Mouse (Mus musculus) hindbrain, embryonic 16.5 days (tissue): ENCODE measurements around the gene Nek6. TPM values are rescaled to one million over a fixed set of nuclear protein-coding genes. Genes with fewer than 3 reads are reported as not detected.
A peak's percentile ranks its signal among the peaks of the same experiment; 100 is the strongest.

Source experiments
- ATAC-seq: fragments of 200-750 bp; cut with Nextera tagmentation; 2 replicates; pipeline ENCODE4 v1.8.0; 2017; ENCODE audit warnings: moderate TSS enrichment, moderate library complexity
- H3K27ac ChIP-seq: fragments of 300-500 bp; sonication (generic); 2 replicates; pipeline ENCODE4 v1.5.1; 2014; ENCODE audit warnings: low read depth, mild to moderate bottlenecking, control low read depth, low read length, moderate library complexity
- H3K27me3 ChIP-seq: fragments of 300-500 bp; sonication (generic); replicated peaks from 2 replicates; pipeline ENCODE4 v1.6.1; 2014; ENCODE audit warnings: low read length; ENCODE audit not compliant: control insufficient read depth, insufficient read depth
- H3K36me3 ChIP-seq: fragments of 300-500 bp; sonication (generic); 2 replicates; pipeline ENCODE4 v1.6.1; 2014; ENCODE audit warnings: mild to moderate bottlenecking, low read length, moderate library complexity, mixed read lengths; ENCODE audit not compliant: control insufficient read depth, insufficient read depth
- H3K4me1 ChIP-seq: fragments of 300-500 bp; sonication (generic); 2 replicates; pipeline ENCODE4 v1.6.1; 2014; ENCODE audit warnings: low read depth, low read length; ENCODE audit not compliant: control insufficient read depth, insufficient read depth
- H3K4me2 ChIP-seq: fragments of 300-500 bp; sonication (generic); 2 replicates; pipeline ENCODE4 v1.6.1; 2014; ENCODE audit warnings: mild to moderate bottlenecking, low read length, control low read depth, moderate library complexity
- H3K4me3 ChIP-seq: fragments of 300-500 bp; sonication (generic); 2 replicates; pipeline ENCODE4 v1.5.1; 2014; ENCODE audit warnings: mild to moderate bottlenecking, low read length, control low read depth, moderate library complexity
- H3K9ac ChIP-seq: fragments of 300-500 bp; sonication (generic); 2 replicates; pipeline ENCODE4 v1.6.1; 2014; ENCODE audit warnings: low read depth, mild to moderate bottlenecking, control low read depth, low read length, moderate library complexity
- H3K9me3 ChIP-seq: fragments of 300-500 bp; sonication (generic); 2 replicates; pipeline ENCODE4 v1.6.1; 2014; ENCODE audit warnings: mild to moderate bottlenecking, low read length, moderate library complexity; ENCODE audit not compliant: control insufficient read depth
- WGBS: fragments of 180-500 bp; shearing (Covaris S2); extraction: QIAGEN DNeasy Blood & Tissue Kit; methylation state at CpG from one replicate; pipeline ENCODE4 v1.1.7; 2014; 5-methylcytosine and 5-hydroxymethylcytosine counted together
- polyA plus RNA-seq: library from polyadenylated mRNA; unstranded; fragments of >200 nt; fragmentation: Nextera tagmentation; extraction: Ambion mirVana; gene quantifications from 2 replicates; pipeline ENCODE4 v1.2.1, GENCODE M21; 2015

The Nek6 gene
- polyA plus RNA-seq, 1 experiment from 2014 or later = 65.4 TPM

DNA sequence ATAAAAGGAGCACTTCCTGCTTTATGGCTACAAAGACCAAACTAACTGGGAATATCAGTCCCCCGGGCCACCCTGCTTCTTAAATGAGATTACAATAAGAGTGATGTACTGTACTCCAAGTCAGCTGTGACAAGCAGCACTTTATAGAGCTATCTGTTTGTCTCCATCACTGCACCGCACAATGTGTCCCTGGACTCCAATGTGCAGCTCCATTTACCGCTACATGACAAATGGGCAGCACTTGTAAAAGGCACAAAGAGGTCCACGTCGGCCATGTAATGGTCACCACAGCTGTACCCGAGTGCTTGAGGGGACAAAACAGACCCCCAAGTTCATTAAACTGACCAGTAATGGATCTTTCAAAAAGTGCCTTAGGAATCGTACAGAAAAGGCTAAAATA is 83.4 kb downstream of the Nek6 start:
- Histone ChIP-seq H3K9me3 (no peaks in the 10 kb centered on the region), H3K27me3 (no peaks in the 10 kb centered on the region), H3K4me1 (peaks cover 9% of the 10 kb centered on the region), H3K4me3 (no peak overlapping the region), H3K27ac (no peak overlapping the region), H3K9ac (no peak overlapping the region), H3K4me2 (no peak overlapping the region), H3K36me3 (peaks cover 3% of the 10 kb centered on the region)
- ATAC-seq = 0 out of 2 replicates have a peak, but pooled peaks have one; percentile 14
- WGBS = 56% methylated on average over 7 of the region's 7 CpGs

DNA sequence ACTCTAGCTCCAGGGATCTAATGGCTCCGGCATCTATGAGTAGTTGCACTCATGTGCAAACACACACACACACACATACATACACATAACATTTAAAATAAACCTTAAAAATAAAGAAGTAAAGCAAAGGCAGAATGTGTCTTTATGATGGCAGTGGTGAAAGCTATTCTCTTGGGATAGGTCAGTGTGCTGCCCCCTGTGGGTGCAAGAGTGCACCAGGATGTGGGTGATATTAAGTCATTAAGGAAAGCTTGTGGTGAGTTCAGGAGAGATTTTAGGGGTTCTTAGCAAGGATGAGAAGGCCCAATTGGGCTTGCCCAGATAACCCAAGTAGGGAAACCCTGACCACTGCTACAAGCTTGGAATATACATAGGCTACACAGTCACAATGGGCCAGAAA is 86.5 kb downstream of the Nek6 start:
- no peaks in the 10 kb centered on the region for H3K9me3 ChIP-seq
- H3K27ac ChIP-seq = no peak overlapping the region
- WGBS = 100% methylated on average over 1 of the region's 1 CpGs
- H3K9ac ChIP-seq = no peak overlapping the region
- H3K4me3 ChIP-seq = no peak overlapping the region
- H3K36me3 ChIP-seq = no peaks in the 10 kb centered on the region
- no peak overlapping the region for H3K4me2 ChIP-seq
- H3K4me1 ChIP-seq = no peaks in the 10 kb centered on the region; the same call in 1 of the 2 replicates
- ATAC-seq = no peak
- no peaks in the 10 kb centered on the region for H3K27me3 ChIP-seq

DNA sequence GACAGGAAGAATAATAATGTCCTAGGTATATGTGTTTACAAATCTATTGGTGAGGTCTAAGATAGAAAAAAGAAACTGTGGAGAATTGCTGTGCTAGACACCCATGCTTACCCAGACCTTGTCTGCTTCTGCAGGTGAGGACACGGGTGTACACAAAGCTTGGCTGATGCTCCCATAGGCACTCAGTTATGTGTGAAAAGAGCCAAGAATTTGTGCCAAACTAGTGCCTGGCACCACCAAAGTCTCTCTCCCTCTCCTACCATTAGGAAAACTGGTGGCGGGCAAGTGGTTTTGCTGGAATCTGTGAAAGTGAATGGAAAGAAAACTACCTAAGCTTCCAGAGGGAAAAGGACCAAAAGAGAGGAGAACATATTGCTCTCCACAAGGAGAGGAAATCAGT is 87.0 kb downstream of the Nek6 start:
- no peak for ATAC-seq
- WGBS = 81% methylated on average over 2 of the region's 2 CpGs
- no peaks in the 10 kb centered on the region for H3K9me3 ChIP-seq

DNA sequence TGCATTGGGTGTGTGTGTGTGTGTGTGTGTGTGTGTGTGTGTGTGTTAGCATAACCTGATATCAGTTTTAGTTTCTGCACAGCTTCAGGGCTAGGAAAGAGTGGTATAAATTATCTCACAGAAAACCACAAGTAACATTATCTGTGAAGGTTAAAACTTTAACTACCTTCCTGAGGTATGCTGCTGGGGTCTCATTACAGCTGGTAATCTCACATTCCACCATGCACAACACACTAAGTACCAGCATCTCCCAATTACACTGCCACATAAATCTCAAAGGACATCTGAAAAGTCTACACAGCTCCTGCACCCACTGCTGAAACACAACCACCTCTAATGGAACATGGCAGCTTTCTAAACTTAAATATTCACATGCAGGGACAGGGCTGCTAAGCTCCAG is 89.4 kb downstream of the Nek6 start:
- no peak for ATAC-seq
- Histone ChIP-seq H3K27ac (no peak overlapping the region), H3K9ac (no peak overlapping the region), H3K36me3 (no peaks in the 10 kb centered on the region), H3K4me2 (no peak overlapping the region), H3K4me1 (no peaks in the 10 kb centered on the region), H3K4me3 (no peak overlapping the region), H3K9me3 (no peaks in the 10 kb centered on the region), H3K27me3 (no peaks in the 10 kb centered on the region)

More for the DNA sequence above, 87.0 kb downstream of the Nek6 start:
- no peak overlapping the region for H3K9ac ChIP-seq
- H3K27ac ChIP-seq = no peak overlapping the region
- H3K36me3 ChIP-seq = no peaks in the 10 kb centered on the region
- no peaks in the 10 kb centered on the region; the same call in 1 of the 2 replicates for H3K4me1 ChIP-seq
- H3K4me2 ChIP-seq = no peak overlapping the region
- no peaks in the 10 kb centered on the region for H3K27me3 ChIP-seq
- no peak overlapping the region for H3K4me3 ChIP-seq

DNA sequence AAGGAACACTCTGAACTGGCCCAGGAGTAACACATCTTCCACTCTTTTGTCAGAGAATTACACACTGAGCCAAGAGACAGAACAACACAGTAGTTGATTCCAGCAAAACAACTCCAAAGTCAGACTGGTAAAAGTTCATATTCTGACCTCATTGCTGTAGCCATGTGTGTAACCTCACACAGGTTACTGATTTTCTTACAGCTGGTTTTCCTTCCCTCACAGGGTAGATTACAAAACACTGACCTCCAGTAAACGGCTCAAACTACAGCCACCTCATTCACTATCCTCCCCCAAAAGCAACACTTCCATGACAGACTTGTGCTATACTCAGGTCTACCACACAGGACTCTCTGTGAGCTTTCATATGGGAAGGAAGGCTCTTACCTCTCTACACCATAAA is 96.3 kb downstream of the Nek6 start:
- no peak for ATAC-seq
- H3K27ac ChIP-seq = no peak overlapping the region
- no peak overlapping the region for H3K9ac ChIP-seq
- H3K4me3 ChIP-seq = no peak overlapping the region
- no peak overlapping the region for H3K4me2 ChIP-seq
- peaks cover 11% of the 10 kb centered on the region for H3K4me1 ChIP-seq
- H3K27me3 ChIP-seq = no peaks in the 10 kb centered on the region
- H3K9me3 ChIP-seq = no peaks in the 10 kb centered on the region
- 85% methylated on average over 1 of the region's 1 CpGs for WGBS
- no peaks in the 10 kb centered on the region for H3K36me3 ChIP-seq

DNA sequence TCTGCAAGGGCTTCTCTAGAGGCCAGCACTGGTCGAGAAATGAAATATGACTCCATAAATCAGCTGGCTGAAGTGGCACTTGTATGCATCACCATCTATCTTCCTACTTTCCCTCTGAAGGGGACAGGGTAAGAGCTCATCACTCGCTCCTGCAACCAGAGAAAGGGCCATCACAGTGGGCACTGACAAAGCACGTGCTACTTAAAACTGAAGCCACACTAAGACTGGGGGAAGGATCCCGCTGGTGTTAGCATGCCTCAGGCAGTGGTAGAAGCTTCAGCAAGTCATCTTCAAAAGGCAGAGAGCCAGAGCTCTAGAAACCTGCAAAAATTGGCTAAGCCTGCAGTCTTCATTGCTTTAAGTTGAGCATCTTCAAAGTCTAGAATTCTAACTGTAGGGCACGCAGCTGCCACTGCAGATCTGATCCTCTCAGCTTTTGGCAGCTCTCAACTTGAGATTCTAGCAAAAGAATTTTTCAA is 97.4 kb downstream of the Nek6 start:
- peak; percentile 60 for ATAC-seq
- Histone ChIP-seq H3K27me3 (no peaks in the 10 kb centered on the region), H3K4me2 (no peak overlapping the region), H3K4me1 (peaks cover 13% of the 10 kb centered on the region), H3K27ac (0 out of 2 replicates have a peak overlapping the region, but pooled peaks have one; percentile 23), H3K9ac (no peak overlapping the region), H3K9me3 (no peaks in the 10 kb centered on the region), H3K36me3 (no peaks in the 10 kb centered on the region), H3K4me3 (no peak overlapping the region)
- WGBS = 48% methylated on average over 5 of the region's 5 CpGs

DNA sequence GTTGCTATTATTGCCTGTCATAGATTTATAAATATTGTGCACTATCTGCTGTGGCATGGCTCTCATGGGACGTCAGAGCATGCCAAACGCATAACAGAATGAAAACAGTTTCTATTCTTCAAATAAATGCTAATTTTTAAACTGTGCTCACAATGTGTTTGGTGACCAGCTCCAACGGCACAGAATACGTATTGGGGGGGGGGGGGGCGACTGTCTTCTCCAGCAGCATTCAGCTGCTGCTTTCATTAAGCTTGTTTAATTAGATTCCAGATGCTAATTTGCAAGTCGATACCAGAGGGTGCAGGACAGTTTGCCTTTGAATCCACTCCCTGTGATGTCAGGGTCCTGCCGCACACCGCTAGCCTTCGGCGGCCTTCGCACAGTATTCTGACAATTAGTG is 97.9 kb downstream of the Nek6 start:
- Histone ChIP-seq H3K9ac (no peak overlapping the region), H3K27ac (no peak overlapping the region)

DNA sequence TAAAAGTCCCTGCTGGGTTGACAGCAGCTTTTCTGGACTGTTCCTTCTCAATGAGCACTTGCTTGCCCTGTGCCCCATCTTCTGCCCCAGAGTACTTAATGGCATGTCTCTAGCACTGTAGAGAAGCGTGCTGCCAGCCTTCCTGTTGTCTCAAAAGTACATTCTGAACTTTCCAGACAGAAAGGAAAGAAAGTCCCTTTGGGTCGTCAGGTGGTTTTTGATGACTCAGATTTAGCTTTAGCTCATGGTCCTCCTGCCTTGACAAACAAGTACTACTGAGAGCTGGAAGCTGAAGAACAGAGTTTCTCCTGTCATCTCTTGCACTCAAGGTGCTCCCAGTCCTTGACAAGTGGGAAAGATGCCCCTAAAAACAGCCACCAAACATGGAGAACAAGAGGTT is 98.7 kb downstream of the Nek6 start:
- Histone ChIP-seq H3K36me3 (no peaks in the 10 kb centered on the region), H3K27ac (no peak overlapping the region), H3K4me2 (no peak overlapping the region), H3K9me3 (no peaks in the 10 kb centered on the region), H3K9ac (no peak overlapping the region), H3K4me1 (peaks cover 20% of the 10 kb centered on the region), H3K4me3 (no peak overlapping the region), H3K27me3 (no peaks in the 10 kb centered on the region)
- ATAC-seq = no peak
- whole genome bisulfite sequencing = 92% methylated on average over 2 of the region's 2 CpGs

More for the DNA sequence above, 97.9 kb downstream of the Nek6 start:
- H3K9me3 ChIP-seq = no peaks in the 10 kb centered on the region
- no peaks in the 10 kb centered on the region for H3K27me3 ChIP-seq
- ATAC-seq = peak; percentile 59
- H3K4me1 ChIP-seq = peaks cover 13% of the 10 kb centered on the region
- H3K36me3 ChIP-seq = no peaks in the 10 kb centered on the region
- WGBS = 34% methylated on average over 11 of the region's 11 CpGs
- H3K4me3 ChIP-seq = no peak overlapping the region
- H3K4me2 ChIP-seq = no peak overlapping the region

DNA sequence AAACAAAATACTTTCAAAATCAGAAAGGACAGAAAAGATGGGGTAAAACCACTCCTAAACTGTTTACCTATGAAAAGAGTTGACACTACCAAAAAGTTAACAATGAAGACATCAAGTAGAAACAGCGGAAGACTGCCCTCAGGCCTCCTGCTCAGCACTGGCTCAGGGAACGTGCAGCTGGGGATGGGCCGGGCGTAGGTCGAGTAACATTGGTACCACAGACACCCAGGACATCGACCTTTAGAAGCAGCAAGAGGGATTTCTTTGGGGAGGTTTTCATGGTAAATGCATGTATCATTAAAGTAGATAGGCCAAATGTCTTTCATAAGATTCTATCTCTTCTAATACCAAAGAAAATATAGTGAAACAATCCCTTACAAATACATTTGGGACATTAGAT is 101.2 kb downstream of the Nek6 start:
- Histone ChIP-seq H3K36me3 (no peaks in the 10 kb centered on the region), H3K4me3 (no peak overlapping the region), H3K9ac (no peak overlapping the region), H3K27me3 (no peaks in the 10 kb centered on the region), H3K27ac (no peak overlapping the region), H3K9me3 (no peaks in the 10 kb centered on the region), H3K4me2 (no peak overlapping the region), H3K4me1 (peaks cover 32% of the 10 kb centered on the region)
- ATAC-seq = no peak
- WGBS = 95% methylated on average over 6 of the region's 6 CpGs

DNA sequence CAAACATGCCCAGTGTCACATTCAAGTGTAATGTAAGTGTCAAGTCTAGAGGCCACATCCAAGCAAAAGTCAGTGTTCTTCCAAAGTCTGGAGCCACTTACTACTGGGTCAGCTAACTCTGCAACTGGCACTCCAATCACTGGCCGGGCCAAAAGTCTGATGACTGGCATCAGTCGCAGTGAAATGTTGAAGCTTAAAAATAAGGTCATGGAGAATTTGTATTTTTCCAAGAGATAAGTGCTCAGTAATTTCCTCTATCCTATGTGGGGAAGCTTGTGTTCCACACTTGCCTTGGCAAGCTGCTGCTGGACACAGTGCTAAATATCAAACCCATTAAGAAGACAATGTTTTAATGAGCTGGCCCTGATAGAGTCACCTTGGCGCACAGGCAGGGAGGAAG is 102.1 kb downstream of the Nek6 start:
- no peak overlapping the region for H3K9ac ChIP-seq
- H3K27ac ChIP-seq = no peak overlapping the region
- H3K9me3 ChIP-seq = no peaks in the 10 kb centered on the region
- no peaks in the 10 kb centered on the region for H3K36me3 ChIP-seq
- WGBS = 81% methylated on average over 3 of the region's 3 CpGs
- no peak for ATAC-seq
- peaks cover 31% of the 10 kb centered on the region for H3K4me1 ChIP-seq
- H3K27me3 ChIP-seq = no peaks in the 10 kb centered on the region
- no peak overlapping the region for H3K4me3 ChIP-seq
- no peak overlapping the region for H3K4me2 ChIP-seq
